Mouse (Mus musculus) gastrocnemius, postnatal 25 days (tissue): ENCODE measurements at regions not wholly inside any gene's neighbourhood (a gene's known extent, or its start where the extent isn't known, plus 50 kb on each side); places are given as distances from the start of the nearest gene placed in this dataset.

Source experiments
- DNase-seq: peaks from one replicate; pipeline ENCODE4 v3.0.0; 2022

DNA sequence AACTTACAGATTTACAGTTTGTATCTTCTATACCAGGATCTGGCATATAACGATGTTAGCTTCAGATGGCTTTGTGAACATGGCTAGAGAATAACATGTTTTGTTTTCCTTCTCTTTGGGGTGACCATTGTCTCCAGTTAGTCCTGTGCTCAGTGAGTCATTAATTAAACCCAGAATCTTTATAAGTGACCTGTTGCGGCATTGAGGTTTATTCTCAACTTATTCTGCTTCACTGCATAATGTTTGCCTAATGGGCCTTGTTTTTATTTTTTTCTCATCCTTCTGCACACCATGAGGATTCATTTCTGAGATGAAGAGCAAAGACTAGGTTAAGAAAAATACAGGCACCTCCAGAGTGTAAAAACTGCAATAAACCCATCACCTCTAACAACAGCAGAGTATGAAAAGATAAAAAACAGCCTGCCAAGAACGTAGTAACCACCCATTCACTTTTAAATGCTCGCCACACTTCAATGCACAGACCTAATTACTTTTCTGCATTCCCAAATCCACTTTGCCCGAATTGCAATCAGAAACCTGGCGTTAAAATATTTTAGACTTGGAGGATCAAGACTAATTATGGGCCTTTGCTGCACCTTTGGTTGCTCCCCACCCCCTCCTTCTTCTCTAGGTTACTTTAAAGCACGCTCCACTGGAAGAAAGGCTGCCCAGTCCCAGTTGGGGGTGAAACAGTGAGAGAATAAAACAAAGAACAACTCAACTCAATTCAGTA, 381.5 kb upstream of the Nr2f1 start:
- no peak for DNase-seq

DNA sequence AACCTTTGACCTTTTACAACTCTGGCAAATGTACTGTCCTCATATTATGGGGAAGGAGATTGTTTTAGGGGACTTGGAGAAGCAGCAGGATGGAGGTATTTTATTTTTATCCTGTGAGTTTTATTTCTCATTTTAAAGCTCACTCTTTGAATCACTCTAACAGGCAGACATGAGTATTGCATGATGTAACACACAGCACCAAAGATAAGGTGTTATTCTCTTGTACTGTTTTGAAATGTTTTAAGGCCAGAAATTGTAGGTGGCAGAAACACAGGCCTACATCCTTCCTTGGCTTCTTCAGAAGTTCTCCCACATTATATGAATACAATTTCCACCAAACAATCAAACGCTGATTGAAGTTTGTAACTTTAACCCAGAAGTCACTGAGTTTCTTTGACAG, 377.9 kb upstream of the Nr2f1 start:
- DNase-seq: no peak

DNA sequence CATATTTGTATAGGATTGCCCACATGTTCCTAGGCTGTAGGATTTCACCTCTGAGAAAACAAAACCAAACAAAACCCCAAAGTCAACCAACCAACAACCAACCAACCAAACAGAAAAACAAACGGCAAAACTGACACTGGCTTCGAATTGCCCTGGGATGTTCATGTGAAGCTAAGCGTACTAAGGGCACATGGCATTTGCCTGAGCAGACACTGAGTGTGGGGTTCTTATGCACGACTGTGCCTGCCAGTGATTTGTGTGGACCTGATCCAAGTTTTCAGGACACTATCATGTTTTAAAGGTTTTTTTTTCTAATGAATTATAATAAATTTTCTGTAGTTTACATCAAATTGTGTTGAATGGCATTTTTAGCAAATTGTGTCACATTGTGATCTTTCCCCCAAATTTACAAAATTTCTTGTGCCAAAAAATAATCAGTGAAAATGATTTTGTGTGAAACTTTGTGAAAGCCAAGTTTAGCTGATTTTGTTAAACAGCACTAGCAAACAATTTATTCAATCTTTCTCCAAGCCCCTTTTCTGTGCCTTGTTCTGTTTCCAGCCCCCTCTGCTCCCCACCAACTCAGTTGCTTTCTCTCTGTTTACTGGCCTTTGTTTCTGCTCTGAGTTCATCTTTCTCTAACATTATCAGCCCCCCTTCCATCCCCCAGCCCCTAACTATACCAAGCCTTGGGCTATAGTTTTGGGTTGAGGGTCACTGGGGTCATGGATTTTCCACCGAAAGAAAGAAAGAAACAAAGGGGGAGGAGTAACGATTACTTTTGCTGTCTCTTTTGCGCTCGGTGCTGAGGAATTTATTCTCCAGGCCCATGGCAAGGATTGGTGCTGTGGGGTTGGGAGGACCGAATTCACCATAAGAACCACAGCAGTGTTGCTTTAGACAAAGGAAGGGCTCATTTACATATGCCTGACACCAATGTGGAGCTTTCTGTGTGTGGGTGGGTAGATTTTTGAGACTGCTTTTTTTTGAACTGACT, 377.0 kb upstream of the Nr2f1 start:
- DNase-seq: no peak

DNA sequence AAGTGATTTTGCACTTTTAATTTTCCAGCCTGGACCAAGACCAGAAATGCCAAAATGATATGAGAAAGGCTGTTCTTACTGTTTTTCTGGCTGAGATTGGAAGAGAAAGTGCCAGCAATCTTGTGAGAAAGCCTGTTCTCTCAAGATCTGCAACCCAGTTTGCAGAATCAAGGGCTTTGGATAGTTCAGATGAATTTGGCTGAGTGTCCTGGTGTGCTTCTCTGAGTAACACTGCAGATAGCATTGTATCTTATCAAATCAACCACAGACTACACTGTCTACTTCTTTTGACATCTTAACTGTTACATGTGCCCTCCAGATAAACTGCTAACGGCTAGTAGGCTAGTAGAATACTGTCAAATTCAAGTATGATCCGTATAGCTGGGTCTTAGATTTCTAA, 371.5 kb upstream of the Nr2f1 start:
- no peak for DNase-seq

DNA sequence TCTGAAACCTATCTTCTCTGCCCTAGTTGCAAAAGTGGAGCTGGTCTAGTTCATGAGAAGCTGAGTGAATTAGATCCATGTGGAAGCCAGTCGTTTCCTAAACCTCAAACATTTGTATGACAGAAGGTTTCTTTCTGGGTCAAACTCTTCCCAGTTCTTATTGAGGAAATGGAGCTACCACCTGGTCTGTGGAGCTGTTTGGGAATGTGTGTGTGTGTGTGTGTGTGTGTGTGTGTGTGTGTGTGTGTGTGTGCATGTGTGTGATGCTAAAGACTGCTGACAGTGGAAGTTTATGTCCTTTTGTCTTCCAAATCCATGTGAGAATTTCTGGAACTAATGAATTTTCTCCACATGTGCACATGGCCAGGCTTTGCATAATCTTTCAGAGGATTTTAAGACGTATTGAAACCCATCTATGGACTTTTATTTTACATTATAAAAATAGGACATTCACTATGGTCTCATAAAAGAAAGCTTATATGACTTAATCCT, 324.9 kb upstream of the Nr2f1 start:
- DNase-seq: no peak

DNA sequence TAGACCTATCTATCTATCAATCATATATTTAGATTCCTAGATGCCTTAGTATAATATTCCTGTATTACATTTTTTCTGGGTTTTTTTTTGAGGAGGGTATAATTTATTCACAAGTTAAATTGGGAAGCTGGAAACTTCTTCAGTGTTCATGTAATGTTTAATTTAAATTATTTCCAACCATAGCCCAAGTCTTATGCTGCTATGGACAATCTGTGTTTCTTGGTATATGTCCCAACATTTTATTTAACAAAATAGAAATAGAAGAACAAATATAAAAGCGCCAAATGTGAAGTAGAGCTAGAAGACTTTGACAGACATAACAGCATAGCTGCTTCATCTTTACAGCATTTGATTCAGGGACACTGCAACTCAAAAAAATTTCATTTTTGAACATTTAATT, 321.2 kb upstream of the Nr2f1 start:
- DNase-seq: no peak

DNA sequence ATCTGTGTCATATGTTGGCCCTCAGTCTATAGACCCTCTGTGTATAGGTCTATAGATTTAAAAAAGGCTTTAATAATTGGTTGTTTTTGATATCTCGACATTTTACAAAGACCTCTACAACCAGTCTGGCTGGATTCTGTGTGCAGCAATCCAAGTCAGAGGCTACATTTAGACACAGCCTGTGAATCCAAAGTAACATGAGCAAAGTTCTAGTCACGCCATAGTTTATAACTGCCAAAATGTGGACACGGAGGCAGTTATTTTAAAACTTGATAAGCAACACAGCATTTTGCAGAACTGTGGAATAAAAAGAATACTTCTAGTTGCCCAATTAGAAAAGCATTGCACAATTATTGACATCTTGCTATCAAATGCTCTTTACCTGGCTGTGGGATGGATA, 320.6 kb upstream of the Nr2f1 start:
- DNase-seq: no peak

DNA sequence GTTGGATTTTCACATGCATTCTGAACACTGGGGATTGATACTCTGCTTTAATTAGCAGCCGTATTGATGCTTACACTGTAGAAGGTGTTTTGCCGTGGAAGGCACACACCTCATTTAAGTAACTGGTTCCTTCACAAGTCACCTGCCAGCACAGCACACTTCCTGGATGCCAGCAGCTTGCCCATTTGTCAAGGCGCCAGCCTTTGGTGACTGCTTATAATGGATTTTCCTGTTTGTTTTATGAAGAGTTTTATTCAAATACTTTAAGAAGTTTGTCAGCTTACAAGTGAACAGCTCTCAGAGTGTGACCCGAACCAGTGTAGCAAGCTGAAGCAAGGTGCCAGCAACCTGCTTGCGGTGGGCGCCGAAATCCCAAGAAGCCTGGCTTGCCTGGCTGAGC, 301.0 kb upstream of the Nr2f1 start:
- no peak for DNase-seq

DNA sequence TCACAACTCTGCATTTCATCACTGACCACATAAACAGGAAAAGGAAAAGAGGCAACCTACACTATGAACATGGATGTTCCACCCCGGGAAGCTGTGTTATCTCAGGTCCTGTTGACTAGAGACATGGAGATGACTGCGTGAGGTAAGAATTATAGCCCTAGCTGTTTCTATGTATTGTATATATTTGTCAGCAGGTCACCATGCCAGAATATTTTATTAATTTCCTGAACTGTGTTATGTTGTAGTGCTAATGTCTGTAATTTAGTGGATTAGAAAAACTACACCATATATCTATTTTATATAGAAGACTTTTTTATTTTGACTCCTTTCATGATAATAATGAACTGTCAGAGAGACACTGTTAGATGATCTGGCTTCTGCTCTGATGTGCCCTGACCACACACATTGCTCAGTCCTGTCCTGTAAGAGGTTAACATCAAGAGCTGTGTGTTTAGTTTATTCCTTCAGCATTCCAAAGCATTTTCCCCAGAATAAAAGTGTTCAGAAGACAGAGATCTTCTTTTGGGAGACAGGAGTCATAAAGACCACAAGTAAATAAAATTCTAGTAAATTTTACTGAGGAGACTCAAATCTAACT, 284.3 kb upstream of the Nr2f1 start:
- DNase-seq: no peak

DNA sequence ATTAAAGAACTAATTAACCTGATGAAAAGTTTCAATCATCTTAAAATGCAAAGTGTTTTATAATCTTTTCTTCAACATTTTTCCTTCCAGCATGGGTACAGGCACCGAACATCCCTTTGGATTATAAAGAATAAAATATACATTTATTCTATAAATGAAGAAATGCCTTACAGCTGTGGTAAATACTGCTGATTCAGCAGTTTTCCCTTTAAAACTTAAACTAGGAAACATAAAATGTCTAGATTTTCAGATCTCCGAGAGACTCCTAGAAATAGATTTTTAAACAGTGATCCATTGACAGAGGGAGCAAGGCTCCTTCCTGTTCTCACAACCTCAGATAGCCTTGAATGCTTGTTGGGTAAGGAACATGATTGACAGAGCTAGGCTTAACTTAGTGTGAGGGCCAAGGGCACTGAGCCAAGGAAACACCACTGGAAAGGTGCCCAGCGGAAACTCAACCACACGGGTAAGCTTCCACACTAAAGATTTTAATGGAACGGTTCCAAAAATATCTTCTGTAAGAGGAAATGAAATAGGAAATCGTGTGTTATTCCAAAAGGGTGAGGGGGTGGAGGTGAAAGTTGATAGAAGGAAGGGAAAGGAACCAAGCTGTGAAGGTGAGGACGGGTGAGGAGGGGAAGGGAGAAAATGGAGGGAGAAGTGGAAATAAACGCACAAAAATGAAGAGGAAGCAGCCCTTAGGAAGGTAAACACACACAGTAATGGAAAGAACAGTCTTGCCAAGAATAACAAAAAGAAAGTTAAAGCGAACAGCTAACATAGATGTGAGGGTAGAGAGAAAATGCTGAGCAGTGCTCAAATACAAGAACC, 283.6 kb upstream of the Nr2f1 start:
- DNase-seq: peak; percentile 13

DNA sequence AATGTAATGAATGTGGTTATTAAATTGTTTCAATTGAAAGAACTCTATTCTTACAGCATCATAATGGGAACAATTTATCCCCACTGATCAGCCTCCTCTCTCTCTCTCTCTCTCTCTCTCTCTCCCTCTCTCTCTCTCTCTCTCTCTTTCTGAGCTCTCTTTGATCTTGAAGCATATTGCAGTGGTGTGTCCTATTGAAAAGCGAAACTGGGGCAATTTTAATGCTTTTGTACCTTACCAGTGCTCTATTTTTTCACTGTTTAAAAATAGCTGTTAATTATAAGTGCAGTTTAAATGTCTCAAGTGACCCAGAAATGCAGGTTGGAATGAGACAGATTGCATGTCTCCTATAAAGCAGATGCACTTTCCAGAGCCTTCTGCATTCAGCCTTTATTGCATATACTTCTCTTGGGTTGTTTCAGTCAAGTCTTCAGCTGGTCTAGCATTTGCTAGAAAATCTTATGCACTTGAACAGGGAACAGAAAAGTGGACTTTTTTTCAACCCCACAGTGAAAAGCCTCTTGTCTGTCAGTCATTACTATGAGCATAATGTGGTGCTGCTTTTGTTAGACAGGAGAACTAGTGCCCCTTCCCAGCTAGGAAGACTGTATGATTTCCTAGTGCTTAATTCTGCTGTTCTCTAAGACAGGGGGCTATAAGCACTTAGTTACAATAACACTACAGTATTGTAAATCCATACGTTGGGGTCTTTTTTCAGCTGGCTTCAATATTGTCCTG, 251.9 kb upstream of the Nr2f1 start:
- no peak for DNase-seq

DNA sequence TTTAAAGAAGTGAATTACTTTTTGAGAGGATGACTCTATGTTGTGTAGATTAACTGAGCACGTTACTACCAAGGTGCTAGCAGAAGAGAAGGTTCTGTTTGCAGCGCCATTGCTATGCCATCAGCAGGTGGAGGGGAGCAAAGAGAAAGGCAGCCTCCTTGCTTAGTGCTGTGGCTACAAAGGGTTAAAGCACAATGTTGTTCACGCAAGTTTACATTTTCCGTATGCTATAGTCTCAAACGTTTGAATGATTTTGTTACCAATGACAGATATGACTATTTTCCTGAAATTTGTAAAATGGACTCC, 247.1 kb upstream of the Nr2f1 start:
- no peak for DNase-seq

DNA sequence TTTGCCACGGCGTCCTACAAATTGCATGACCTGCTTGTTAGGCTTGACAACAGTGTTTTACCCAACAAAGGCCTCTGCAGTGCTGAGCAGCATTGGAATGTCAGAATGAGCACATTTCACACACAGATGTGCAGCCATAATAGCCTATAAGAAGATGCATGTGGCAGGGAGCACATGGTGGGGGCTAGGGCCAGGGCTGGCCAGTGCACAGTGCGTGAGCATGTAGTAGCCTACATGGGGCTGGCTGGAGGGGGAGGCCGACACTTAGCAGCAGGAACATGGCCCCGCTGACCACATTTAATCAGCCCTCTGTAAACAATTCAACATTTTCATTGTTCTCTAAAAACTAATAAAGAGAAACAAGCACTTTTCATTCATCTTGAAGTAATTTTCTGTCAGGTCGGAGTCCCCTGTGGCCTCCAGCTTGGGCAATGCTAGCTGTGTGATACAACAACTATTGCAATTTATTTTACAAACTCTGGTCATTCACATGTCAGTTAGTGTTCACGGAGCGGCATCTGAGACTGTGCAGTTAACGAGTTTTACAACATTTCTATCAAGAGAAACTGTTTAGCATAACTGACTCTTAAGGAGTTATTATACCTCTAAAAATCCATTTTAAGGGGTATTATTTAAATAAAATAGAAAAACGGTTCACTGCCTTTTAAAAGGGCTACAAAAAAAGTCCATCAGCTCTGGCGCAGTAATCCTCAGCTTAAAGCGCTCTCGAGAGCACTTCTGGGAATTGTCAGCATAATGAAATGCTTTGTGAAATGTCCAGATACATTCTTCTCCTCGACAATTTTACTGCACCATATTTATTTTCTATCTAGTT, 246.6 kb upstream of the Nr2f1 start:
- no peak for DNase-seq

DNA sequence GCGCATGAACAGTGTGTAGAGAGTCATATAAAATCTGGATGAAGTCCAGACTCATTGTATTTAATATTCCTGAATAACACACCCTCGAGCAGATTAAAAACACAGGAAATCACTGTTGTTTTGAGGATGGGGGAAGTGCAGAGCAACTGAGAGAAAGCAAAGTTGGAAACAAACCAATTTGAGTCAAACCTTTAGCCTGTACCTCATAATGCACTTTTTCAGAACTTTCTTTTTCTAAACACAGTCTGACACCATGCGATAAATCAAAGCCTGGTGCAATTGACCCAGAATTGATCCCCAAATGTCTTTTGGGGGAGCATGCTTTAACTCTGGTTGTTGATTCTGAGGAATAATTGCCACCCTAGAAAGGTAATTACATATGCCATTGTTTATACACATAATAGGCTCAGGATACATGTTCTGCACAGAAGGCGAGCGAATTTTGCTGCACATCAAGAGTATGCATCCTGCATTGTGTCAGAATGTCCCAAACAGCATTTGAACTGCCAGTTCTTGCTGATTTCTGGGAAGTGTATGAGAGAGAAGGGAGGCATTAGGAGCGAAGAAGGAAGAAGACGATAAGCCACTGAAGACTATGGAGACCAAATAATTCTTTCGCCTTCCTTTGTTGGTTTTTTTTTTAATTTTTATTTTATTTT, 245.3 kb upstream of the Nr2f1 start:
- DNase-seq: no peak

DNA sequence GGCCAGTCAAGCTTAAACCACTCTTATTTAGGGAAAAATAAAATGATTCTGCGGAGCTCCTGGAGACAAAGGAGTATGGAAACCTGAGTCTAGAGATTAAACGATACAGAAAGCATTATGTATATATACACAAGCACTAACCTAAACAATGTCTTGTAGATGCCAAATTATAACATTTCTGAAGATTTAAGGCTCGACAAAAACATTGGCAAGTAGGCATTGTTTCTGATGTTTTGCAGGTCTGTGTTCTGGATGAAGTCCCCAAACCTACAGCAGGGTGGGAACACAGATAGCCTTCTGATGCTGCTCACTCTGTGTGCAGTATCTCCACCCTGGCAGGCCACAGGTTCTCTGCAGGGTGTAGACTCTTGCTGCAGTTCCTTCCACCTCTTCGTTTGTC, 228.9 kb upstream of the Nr2f1 start:
- DNase-seq: no peak

DNA sequence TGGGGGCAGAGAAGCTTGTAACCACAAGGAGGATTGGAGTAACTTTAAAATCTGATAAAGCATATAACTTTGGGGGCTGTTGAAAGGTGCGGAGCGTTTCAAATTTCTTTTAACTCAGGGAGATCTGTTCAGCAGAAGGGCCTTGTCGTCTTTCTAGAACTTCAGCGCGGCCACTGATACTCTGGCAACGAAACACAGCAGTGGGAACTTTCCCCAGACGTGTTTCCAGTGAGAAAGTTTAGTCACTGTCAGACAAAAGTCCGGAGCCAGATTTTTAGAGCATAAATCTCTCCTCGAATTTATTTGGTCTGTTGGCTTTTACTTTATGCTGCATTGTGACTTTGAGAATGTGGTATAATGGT, 228.5 kb upstream of the Nr2f1 start:
- DNase-seq: no peak

DNA sequence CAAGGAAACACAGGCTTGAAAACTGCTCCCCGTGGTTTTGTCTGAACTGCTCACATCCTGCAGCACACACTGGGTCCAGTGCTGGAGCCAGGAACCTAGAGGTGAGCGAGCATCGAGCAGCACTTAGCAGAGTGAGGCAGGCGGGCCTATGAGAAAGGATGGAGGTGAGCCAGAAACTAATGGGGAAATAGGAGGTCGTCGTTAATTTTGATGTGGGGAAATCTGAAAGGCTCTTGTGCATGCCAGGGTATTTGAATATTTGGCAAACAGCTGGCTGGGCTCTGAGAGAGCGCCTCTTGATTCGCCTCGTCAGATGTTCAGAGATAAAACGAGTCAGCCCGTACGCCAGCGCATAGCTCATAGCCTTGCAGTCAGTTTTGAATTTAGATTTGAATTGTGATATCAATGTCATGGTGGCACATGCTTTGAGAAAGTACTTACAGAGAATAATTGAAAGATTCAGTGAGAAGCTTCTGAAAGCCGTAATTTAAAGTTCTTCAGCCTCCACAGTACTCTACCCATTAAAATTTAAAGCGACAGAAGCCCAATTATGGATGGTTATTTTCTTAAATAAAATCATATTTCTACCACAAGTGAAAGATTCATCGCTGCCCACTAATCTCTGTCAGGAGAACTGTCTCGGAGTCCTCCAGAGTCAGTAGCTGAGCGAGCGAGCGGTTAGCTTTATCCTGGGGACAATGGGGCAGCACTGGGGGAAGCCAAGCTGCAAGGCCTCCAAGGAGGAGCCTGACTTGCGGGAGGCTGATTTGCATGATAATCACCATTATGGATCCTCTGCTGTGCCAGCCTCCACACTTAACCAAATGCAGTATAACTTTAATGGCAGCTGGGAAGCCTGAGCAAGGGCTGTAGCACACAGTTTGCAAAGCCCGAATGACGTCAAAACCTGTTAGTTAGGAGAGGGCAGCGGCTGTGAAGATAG, 227.9 kb upstream of the Nr2f1 start:
- no peak for DNase-seq

DNA sequence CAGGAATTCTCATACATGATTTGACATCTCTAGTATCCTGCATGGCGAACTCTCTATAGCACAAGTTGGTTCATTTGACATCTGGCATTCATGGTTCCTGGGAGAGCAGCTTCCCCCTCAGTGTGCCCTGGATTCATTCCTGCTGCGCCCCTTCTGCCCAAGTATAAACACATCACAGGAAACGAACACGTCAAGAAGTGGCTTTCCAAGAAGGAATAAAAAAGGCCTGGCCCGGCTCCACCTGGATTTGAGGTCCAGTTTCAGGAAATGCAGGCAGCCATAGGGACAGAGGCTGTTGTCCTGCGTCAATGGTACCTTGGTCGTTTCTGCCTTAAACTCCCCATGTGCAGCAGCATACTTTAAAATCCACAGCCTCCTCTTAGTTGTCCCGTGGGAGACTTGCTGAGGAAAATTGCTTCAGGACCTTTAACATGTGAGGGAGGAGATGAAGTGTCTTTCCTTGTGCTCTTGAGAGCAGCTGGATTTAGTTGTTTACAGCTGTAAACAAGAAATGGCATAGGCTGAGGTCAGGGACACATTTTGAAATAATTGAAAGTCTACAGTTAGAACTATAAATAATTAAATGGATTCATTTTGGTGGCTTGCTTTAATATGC, 226.9 kb upstream of the Nr2f1 start:
- no peak for DNase-seq
